Mouse (Mus musculus): Measurements from ENCODE around the gene Dlx3.

- TF ChIP-seq CTCF (IDR thresholded peaks at IDR 0.05; ENCODE audit: low read depth) (peak; percentile 31), EP300 (IDR thresholded peaks at IDR 0.05; ENCODE audit: low read depth) (no peak)
Observed at GRCm38 (mm10) chr11:95076041-95076535, 43.8 kb upstream of the Dlx3 start.

All from liver, embryonic 14.5 days (tissue).